Mouse (Mus musculus) neural tube, embryonic 13.5 days (tissue): Measurements from ENCODE around the gene Mylip. TPM values are rescaled to one million over a fixed set of nuclear protein-coding genes. Genes with fewer than 3 reads are reported as not detected.

Experiments used
- ATAC-seq: fragments of 200-750 bp; cut with Nextera tagmentation; 2 replicates; pipeline ENCODE4 v1.8.0; 2017; ENCODE audit warnings: low read depth, mild to moderate bottlenecking, moderate TSS enrichment, moderate library complexity
- H3K27ac ChIP-seq: fragments of 300-500 bp; sonication (generic); replicated peaks from 2 replicates; pipeline ENCODE4 v1.5.1; 2015; ENCODE audit warnings: moderate library complexity, mild to moderate bottlenecking, inconsistent platforms
- H3K27me3 ChIP-seq: fragments of 300-500 bp; sonication (generic); 2 replicates; pipeline ENCODE4 v1.6.1; 2015; ENCODE audit warnings: mild to moderate bottlenecking, inconsistent platforms
- H3K36me3 ChIP-seq: fragments of 300-500 bp; sonication (generic); 2 replicates; pipeline ENCODE4 v1.6.1; 2015; ENCODE audit warnings: mild to moderate bottlenecking, inconsistent platforms
- H3K4me1 ChIP-seq: fragments of 300-500 bp; sonication (generic); replicated peaks from 2 replicates; pipeline ENCODE4 v1.6.1; 2015; ENCODE audit warnings: inconsistent platforms
- H3K4me2 ChIP-seq: fragments of 300-500 bp; sonication (generic); 2 replicates; pipeline ENCODE4 v1.6.1; 2015; ENCODE audit warnings: inconsistent platforms, mild to moderate bottlenecking, moderate library complexity
- H3K4me3 ChIP-seq: fragments of 300-500 bp; sonication (generic); 2 replicates; pipeline ENCODE4 v1.5.1; 2015; ENCODE audit warnings: mild to moderate bottlenecking, inconsistent platforms
- H3K9ac ChIP-seq: fragments of 300-500 bp; sonication (generic); 2 replicates; pipeline ENCODE4 v1.6.1; 2015; ENCODE audit warnings: moderate library complexity, mild to moderate bottlenecking, inconsistent platforms
- H3K9me3 ChIP-seq: fragments of 300-500 bp; sonication (generic); 2 replicates; pipeline ENCODE4 v1.6.1; 2016; ENCODE audit warnings: inconsistent platforms
- WGBS: fragments of 180-500 bp; shearing (Covaris S2); methylation state at CpG from one replicate; pipeline ENCODE4 v1.1.7; 2015; 5-methylcytosine and 5-hydroxymethylcytosine counted together
- polyA plus RNA-seq: library from polyadenylated mRNA; unstranded; fragments of >200 nt; fragmentation: Nextera tagmentation; extraction: Ambion mirVana; gene quantifications from 2 replicates; pipeline ENCODE4 v1.2.1, GENCODE M21; 2015

Mylip gene
- polyA plus RNA-seq, 1 experiment from 2014 or later = 7.9 TPM

GRCm38 (mm10) chr13:45374846-45375245 is 14.7 kb upstream of the Mylip start:
- 30% methylated on average over 6 of the region's 6 CpGs for WGBS

GRCm38 (mm10) chr13:45382208-45382607 is 7.3 kb upstream of the Mylip start:
- no peak overlapping the region for H3K9ac ChIP-seq

More at GRCm38 (mm10) chr13:45374846-45375245, 14.7 kb upstream of the Mylip start:
- no peak for ATAC-seq
- no peaks in the 10 kb centered on the region for H3K4me1 ChIP-seq
- H3K4me2 ChIP-seq = no peak overlapping the region
- no peaks in the 10 kb centered on the region for H3K36me3 ChIP-seq
- no peak overlapping the region for H3K9ac ChIP-seq
- H3K9me3 ChIP-seq = no peaks in the 10 kb centered on the region
- H3K27me3 ChIP-seq = no peaks in the 10 kb centered on the region
- H3K4me3 ChIP-seq = no peak overlapping the region
- H3K27ac ChIP-seq = no peak overlapping the region

DNA sequence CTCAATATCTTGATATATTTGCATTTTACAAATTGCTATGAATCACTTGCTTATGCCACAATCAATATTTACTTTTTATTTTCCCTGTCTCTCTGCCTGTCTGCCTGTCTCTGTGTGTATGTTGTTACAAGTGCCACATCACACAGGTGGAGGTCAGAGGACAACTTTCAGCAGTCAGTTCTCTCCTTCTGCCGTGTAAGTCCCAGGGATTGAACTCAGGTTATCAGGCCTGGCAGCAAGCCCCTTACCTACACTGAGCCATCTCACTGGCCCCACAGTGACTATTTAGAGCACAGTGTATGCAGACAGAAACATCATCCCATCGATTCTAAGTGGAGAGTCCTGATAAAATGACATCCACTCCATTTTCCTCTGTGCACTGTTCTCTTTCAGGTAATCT is 4.9 kb upstream of the Mylip start:
- Histone ChIP-seq H3K4me1 (peaks cover 4% of the 10 kb centered on the region; the same call in 1 of the 2 replicates), H3K27ac (no peak overlapping the region), H3K36me3 (no peaks in the 10 kb centered on the region), H3K9me3 (no peaks in the 10 kb centered on the region), H3K4me2 (no peak overlapping the region), H3K4me3 (no peak overlapping the region), H3K9ac (no peak overlapping the region), H3K27me3 (peaks cover 5% of the 10 kb centered on the region)
- WGBS = 85% methylated on average over 2 of the region's 2 CpGs
- no peak for ATAC-seq

More at GRCm38 (mm10) chr13:45382208-45382607, 7.3 kb upstream of the Mylip start:
- H3K27ac ChIP-seq = no peak overlapping the region
- no peak overlapping the region for H3K4me3 ChIP-seq
- ATAC-seq = no peak
- WGBS = 83% methylated on average over 7 of the region's 7 CpGs
- H3K4me1 ChIP-seq = no peaks in the 10 kb centered on the region
- H3K27me3 ChIP-seq = peaks cover 1% of the 10 kb centered on the region
- H3K9me3 ChIP-seq = no peaks in the 10 kb centered on the region
- H3K4me2 ChIP-seq = no peak overlapping the region
- H3K36me3 ChIP-seq = no peaks in the 10 kb centered on the region

DNA sequence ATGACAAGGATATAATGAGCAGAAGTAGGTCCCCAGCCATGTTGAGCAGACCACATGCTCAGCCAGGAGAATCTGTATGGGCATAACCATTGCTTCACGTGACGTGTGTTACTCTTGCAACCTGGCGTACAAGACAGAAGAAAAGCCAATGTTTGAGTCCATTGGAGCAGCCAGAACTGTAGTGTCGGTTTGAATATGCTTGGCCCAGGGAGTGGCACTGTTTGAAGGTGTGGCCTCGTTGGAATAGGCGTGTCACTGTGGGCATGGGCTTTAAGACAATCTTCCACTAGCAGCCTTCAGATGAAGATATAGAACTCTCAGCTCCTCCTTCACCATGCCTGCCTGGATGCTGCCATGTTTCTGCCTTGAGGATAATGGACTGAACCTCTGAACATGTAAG is 4.0 kb upstream of the Mylip start:
- Histone ChIP-seq H3K4me2 (no peak overlapping the region), H3K4me1 (peaks cover 10% of the 10 kb centered on the region), H3K9me3 (no peaks in the 10 kb centered on the region), H3K36me3 (no peaks in the 10 kb centered on the region), H3K27me3 (peaks cover 5% of the 10 kb centered on the region), H3K27ac (no peak overlapping the region), H3K4me3 (no peak overlapping the region), H3K9ac (no peak overlapping the region)
- ATAC-seq = no peak
- 90% methylated on average over 6 of the region's 6 CpGs for WGBS

GRCm38 (mm10) chr13:45386253-45386652 is 3.3 kb upstream of the Mylip start:
- 92% methylated on average over 14 of the region's 14 CpGs for WGBS
- no peak overlapping the region for H3K4me2 ChIP-seq
- H3K36me3 ChIP-seq = no peaks in the 10 kb centered on the region
- no peak overlapping the region for H3K9ac ChIP-seq
- ATAC-seq = no peak
- no peak overlapping the region for H3K4me3 ChIP-seq
- no peak overlapping the region for H3K27ac ChIP-seq
- peaks cover 18% of the 10 kb centered on the region for H3K4me1 ChIP-seq
- H3K27me3 ChIP-seq = peaks cover 10% of the 10 kb centered on the region
- H3K9me3 ChIP-seq = no peaks in the 10 kb centered on the region

- 96% methylated on average over 4 of the region's 4 CpGs for WGBS
- no peak overlapping the region for H3K4me2 ChIP-seq
- H3K36me3 ChIP-seq = no peaks in the 10 kb centered on the region
- H3K4me3 ChIP-seq = no peak overlapping the region
- H3K4me1 ChIP-seq = peaks cover 27% of the 10 kb centered on the region
- H3K27me3 ChIP-seq = peaks cover 11% of the 10 kb centered on the region
- H3K9ac ChIP-seq = no peak overlapping the region
- ATAC-seq = no peak
- no peak overlapping the region for H3K27ac ChIP-seq
- H3K9me3 ChIP-seq = no peaks in the 10 kb centered on the region
These were observed 2.3 kb upstream of the Mylip start for GRCm38 (mm10) chr13:45387231-45387630.

GRCm38 (mm10) chr13:45388254-45388805 is 1.2 kb upstream of the Mylip start:
- WGBS = 78% methylated on average over 16 of the region's 16 CpGs
- Histone ChIP-seq H3K9me3 (no peaks in the 10 kb centered on the region), H3K9ac (no peak overlapping the region), H3K4me3 (no peak overlapping the region), H3K27me3 (peaks cover 11% of the 10 kb centered on the region), H3K4me2 (no peak overlapping the region), H3K36me3 (no peaks in the 10 kb centered on the region), H3K4me1 (peaks cover 32% of the 10 kb centered on the region), H3K27ac (no peak overlapping the region)
- no peak for ATAC-seq

GRCm38 (mm10) chr13:45388889-45389288 is 653 bp upstream of the Mylip start:
- WGBS = 38% methylated on average over 4 of the region's 4 CpGs
- Histone ChIP-seq H3K36me3 (no peaks in the 10 kb centered on the region), H3K4me2 (peak overlapping the region; percentile 97), H3K27ac (0 out of 2 replicates have a peak overlapping the region, but pooled peaks have one; percentile 18), H3K4me3 (peak overlapping the region; percentile 73), H3K4me1 (peaks cover 34% of the 10 kb centered on the region), H3K9me3 (no peaks in the 10 kb centered on the region), H3K27me3 (peaks cover 11% of the 10 kb centered on the region), H3K9ac (peak overlapping the region; percentile 53; the same call in 1 of the 2 replicates)
- ATAC-seq = no peak

DNA sequence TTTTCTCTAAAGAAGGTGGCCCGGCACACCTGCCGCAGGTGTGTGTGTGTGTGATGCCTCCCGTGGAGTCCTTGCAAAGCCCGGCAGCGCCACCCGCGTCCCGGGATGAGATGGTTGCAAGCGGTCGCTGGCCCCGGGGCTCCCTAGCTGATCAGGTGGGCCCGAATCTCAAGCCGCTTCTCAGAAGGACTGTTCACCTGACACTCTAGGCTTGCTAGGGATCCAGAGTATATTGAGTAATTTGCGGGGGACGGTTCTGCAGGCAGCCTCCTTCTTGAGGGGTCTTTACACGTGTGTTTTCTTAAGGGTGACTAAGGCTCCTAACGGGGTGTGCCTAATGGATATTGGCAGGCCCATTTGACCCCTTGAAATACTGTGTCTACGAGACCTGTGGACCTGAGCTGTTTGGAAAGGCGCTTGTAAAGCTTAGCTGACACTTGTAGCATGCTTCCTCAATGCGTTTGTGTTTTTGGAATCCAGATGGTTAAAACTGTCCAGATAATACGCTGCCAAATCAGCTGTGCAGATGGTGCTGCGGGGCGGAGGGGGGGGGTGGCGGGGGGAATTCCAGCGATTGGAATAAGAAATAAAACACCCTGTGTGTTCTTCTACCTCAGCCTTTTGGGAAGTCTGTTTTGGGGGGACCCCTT is 895 bp downstream of the Mylip start:
- peaks cover 11% of the 10 kb centered on the region for H3K27me3 ChIP-seq
- no peak overlapping the region for H3K27ac ChIP-seq
- peak overlapping the region; percentile 81 for H3K9ac ChIP-seq
- no peaks in the 10 kb centered on the region for H3K36me3 ChIP-seq
- peak overlapping the region; percentile 73 for H3K4me3 ChIP-seq
- WGBS = 3% methylated on average over 25 of the region's 25 CpGs
- no peaks in the 10 kb centered on the region for H3K9me3 ChIP-seq
- H3K4me2 ChIP-seq = peak overlapping the region; percentile 97
- 0 out of 2 replicates have a peak, but pooled peaks have one; percentile 22 for ATAC-seq
- H3K4me1 ChIP-seq = peaks cover 42% of the 10 kb centered on the region

- Histone ChIP-seq H3K9ac (peak overlapping the region; percentile 81), H3K36me3 (no peaks in the 10 kb centered on the region), H3K4me2 (peak overlapping the region; percentile 97), H3K9me3 (no peaks in the 10 kb centered on the region), H3K4me3 (peak overlapping the region; percentile 73), H3K27me3 (peaks cover 11% of the 10 kb centered on the region), H3K27ac (peak overlapping the region; percentile 42; the same call in 1 of the 2 replicates), H3K4me1 (peaks cover 45% of the 10 kb centered on the region)
- WGBS = 64% methylated on average over 19 of the region's 19 CpGs
- no peak for ATAC-seq
These were observed 1.7 kb downstream of the Mylip start for GRCm38 (mm10) chr13:45390962-45391853.

GRCm38 (mm10) chr13:45391854-45392454 is 2.4 kb downstream of the Mylip start:
- no peak overlapping the region for H3K27ac ChIP-seq
- no peak overlapping the region for H3K9ac ChIP-seq
- 61% methylated on average over 9 of the region's 9 CpGs for WGBS
- H3K4me2 ChIP-seq = peak overlapping the region; percentile 97
- no peaks in the 10 kb centered on the region for H3K36me3 ChIP-seq
- ATAC-seq = no peak
- H3K4me3 ChIP-seq = peak overlapping the region; percentile 73
- H3K4me1 ChIP-seq = peaks cover 50% of the 10 kb centered on the region
- H3K27me3 ChIP-seq = peaks cover 11% of the 10 kb centered on the region
- no peaks in the 10 kb centered on the region for H3K9me3 ChIP-seq
